8 mouse cellular contexts compared by ENCODE assay signal in the genomic region with DNA sequence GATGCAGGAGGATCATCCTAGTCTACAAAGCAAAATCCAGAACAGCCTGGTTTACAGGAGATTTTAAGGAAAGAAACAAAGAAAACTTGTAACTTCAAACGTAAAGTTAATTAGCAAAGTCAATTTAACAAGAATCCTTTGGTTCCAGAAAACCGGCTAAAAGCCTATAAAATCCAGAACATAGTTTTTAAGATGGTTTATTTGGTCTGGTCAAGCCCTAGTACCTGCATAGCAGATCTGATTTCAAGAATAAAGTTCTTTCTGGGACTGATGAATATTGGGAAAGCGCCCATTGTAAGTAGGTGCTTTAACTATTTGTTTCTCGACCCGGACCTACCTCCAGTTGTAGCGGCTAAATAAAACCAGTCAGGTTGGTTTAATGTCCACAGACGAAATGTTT. TPM values are rescaled to one million over a fixed set of nuclear protein-coding genes. Genes with fewer than 3 reads are reported as not detected.
A peak's percentile ranks its signal among the peaks of the same experiment; 100 is the strongest.
DNase-seq lines count a peak whose midpoint lies in the region; ATAC-seq and TF ChIP-seq lines count a peak whose summit lies in the region.

No protein-coding gene starts in this region.

- WGBS in kidney, embryonic 15.5 days: 8% methylated on average over 7 of the region's 7 CpGs
- 6% methylated on average over 7 of the region's 7 CpGs for WGBS in hindbrain, embryonic 16.5 days
- 12% methylated on average over 7 of the region's 7 CpGs for WGBS in midbrain, embryonic 16.5 days

- H3K4me3 ChIP-seq in kidney, embryonic 15.5 days (replicated peaks): peak overlapping the region; percentile 92
- peak overlapping the region; percentile 66 for H3K4me3 ChIP-seq in cortical plate, adult 2 months (ENCODE audit: insufficient read depth, low read length)
- peak overlapping the region; percentile 78 for H3K4me3 ChIP-seq in hindbrain, embryonic 16.5 days (ENCODE audit: low read length)
- H3K4me3 ChIP-seq in midbrain, embryonic 16.5 days (ENCODE audit: low read depth, low read length): peak overlapping the region; percentile 71

- no peaks in the 10 kb centered on the region for H3K27me3 ChIP-seq in kidney, embryonic 15.5 days
- H3K27me3 ChIP-seq in hindbrain, embryonic 16.5 days (replicated peaks; ENCODE audit: control insufficient read depth, insufficient read depth, low read length): 0 out of 2 replicates have a peak, but pooled peaks cover 2% of the 10 kb centered on the region
- no peaks in the 10 kb centered on the region for H3K27me3 ChIP-seq in midbrain, embryonic 16.5 days (ENCODE audit: control insufficient read depth, insufficient read depth, low read depth, low read length)

- peaks cover 12% of the 10 kb centered on the region for H3K36me3 ChIP-seq in kidney, embryonic 15.5 days
- peaks cover 5% of the 10 kb centered on the region for H3K36me3 ChIP-seq in hindbrain, embryonic 16.5 days (ENCODE audit: control insufficient read depth, insufficient read depth, low read length)
- H3K36me3 ChIP-seq in midbrain, embryonic 16.5 days (ENCODE audit: control insufficient read depth, insufficient read depth, low read length): peaks cover 7% of the 10 kb centered on the region; the same call in 1 of the 2 replicates

- peaks cover 13% of the 10 kb centered on the region; the same call in 1 of the 2 replicates for H3K4me1 ChIP-seq in kidney, embryonic 15.5 days
- H3K4me1 ChIP-seq in cortical plate, adult 2 months (ENCODE audit: control insufficient read depth, insufficient read depth, low read length): peaks cover 5% of the 10 kb centered on the region
- H3K4me1 ChIP-seq in hindbrain, embryonic 16.5 days (ENCODE audit: control insufficient read depth, insufficient read depth, low read depth, low read length): peaks cover 12% of the 10 kb centered on the region
- peaks cover 18% of the 10 kb centered on the region for H3K4me1 ChIP-seq in midbrain, embryonic 16.5 days (ENCODE audit: control insufficient read depth, insufficient read depth, low read length)

- no peak for DNase-seq in kidney, adult 11 months
- DNase-seq in thymus, postnatal 4 days: no peak
- no peak for DNase-seq in frontal cortex, postnatal 10 days (ENCODE audit: low spot score in 2 of 2)
- DNase-seq in layer of hippocampus, adult 9-11 months: no peak

- H3K9me3 ChIP-seq in kidney, embryonic 15.5 days (replicated peaks): no peaks in the 10 kb centered on the region
- no peaks in the 10 kb centered on the region for H3K9me3 ChIP-seq in hindbrain, embryonic 16.5 days (ENCODE audit: control insufficient read depth, low read length)
- no peaks in the 10 kb centered on the region for H3K9me3 ChIP-seq in midbrain, embryonic 16.5 days (replicated peaks; ENCODE audit: control insufficient read depth, low read length, poor library complexity, severe bottlenecking)

- peak overlapping the region; percentile 65 for H3K9ac ChIP-seq in kidney, embryonic 15.5 days
- H3K9ac ChIP-seq in hindbrain, embryonic 16.5 days (ENCODE audit: low read depth, low read length): peak overlapping the region; percentile 81
- peak overlapping the region; percentile 74 for H3K9ac ChIP-seq in midbrain, embryonic 16.5 days (ENCODE audit: low read depth, low read length)

- no peak overlapping the region for H3K27ac ChIP-seq in kidney, embryonic 15.5 days
- no peak overlapping the region for H3K27ac ChIP-seq in cortical plate, adult 2 months (ENCODE audit: insufficient read depth, low read length)
- H3K27ac ChIP-seq in hindbrain, embryonic 16.5 days (ENCODE audit: low read depth, low read length): no peak overlapping the region
- H3K27ac ChIP-seq in midbrain, embryonic 16.5 days (ENCODE audit: low read length): no peak overlapping the region

- TF ChIP-seq CTCF in cortical plate, adult 2 months (IDR thresholded peaks at IDR 0.05; ENCODE audit: extremely low read depth, insufficient read depth, low read length): no peak

- H3K4me2 ChIP-seq in kidney, embryonic 15.5 days: peak overlapping the region; percentile 78
- peak overlapping the region; percentile 68 for H3K4me2 ChIP-seq in hindbrain, embryonic 16.5 days (ENCODE audit: low read length)
- H3K4me2 ChIP-seq in midbrain, embryonic 16.5 days (ENCODE audit: low read length): peak overlapping the region; percentile 83

- ATAC-seq in kidney, embryonic 15.5 days (replicated peaks; ENCODE audit: low FRiP score): no peak
- ATAC-seq in hindbrain, embryonic 16.5 days: no peak
- no peak for ATAC-seq in midbrain, embryonic 16.5 days

- no peak for TF ChIP-seq POLR2A in cortical plate, adult 2 months (IDR thresholded peaks at IDR 0.05; ENCODE audit: extremely low read depth, insufficient read depth, low read length)

RNA-seq across cellular contexts. Expression of gene Tmem184c, which starts 0.9 kb away (rescaled TPM):
- 37.3 and 38.5 TPM in 2 replicates for polyA plus RNA-seq in kidney, embryonic 15.5 days (2015; fragmentation: Nextera tagmentation; extraction: Ambion mirVana)
- polyA plus RNA-seq in cortical plate, adult 2 months (2012; rRNA removed): 60.7 and 63.2 TPM in 2 replicates
- polyA plus RNA-seq in hindbrain, embryonic 16.5 days (2015; fragmentation: Nextera tagmentation; extraction: Ambion mirVana): 68.1 and 71.1 TPM in 2 replicates
- polyA plus RNA-seq in midbrain, embryonic 16.5 days (2015; fragmentation: Nextera tagmentation; extraction: Ambion mirVana): 71.1 and 71.8 TPM in 2 replicates
